Mouse (Mus musculus): ENCODE measurements around the gene Tspyl1.

DNA sequence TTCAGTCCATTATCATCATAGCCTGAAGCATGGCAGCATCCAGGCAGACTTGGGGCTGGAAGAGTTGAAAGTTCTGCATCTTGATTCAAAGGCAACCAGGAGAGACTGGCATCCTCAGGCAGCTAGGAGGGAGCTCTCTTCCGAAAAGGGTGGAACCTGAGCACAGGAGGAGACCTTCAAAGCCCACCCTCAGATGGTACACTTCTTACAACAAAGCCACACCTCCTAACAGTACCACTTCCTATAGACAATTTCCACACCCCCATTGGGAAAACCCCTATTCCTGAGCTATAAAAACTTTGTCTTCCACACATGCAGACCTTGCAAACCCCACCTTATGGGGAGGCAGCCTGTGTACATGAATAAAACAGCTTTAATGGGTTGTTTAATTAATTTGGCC is 48.6 kb upstream of the Tspyl1 start:
- TF ChIP-seq POLR2A (IDR thresholded peaks at IDR 0.05; ENCODE audit: extremely low read depth, insufficient read depth, low read length) (no peak), CTCF (IDR thresholded peaks at IDR 0.05; ENCODE audit: extremely low read depth, insufficient read depth, low read length) (no peak)

Measured in cortical plate, adult 2 months (tissue).